Mouse (Mus musculus): Measurements from ENCODE around the gene Cep128. TPM values are rescaled to one million over a fixed set of nuclear protein-coding genes. Genes with fewer than 3 reads are reported as not detected.

The Cep128 gene
- polyA plus RNA-seq (2017; shearing (Covaris generic)) = 11.9 TPM

GRCm38 (mm10) chr12:91384281-91385017 is at the start of gene Cep128, which contains the start of gene Tshr:
Cep128 (minus strand) TSS chr12:91384409.
Tshr (plus strand) TSS chr12:91384563.

Other genes with a start within 250 kb of the Cep128 start
- not detected for gene Tshr, start 154 bp upstream of the Cep128 start, polyA plus RNA-seq (2017; shearing (Covaris generic))
- gene Gtf2a1, start 206.1 kb upstream of the Cep128 start, polyA plus RNA-seq (2017; shearing (Covaris generic)) = 50.7 TPM

All from CD4-positive, CD25-positive, alpha-beta regulatory T cell, adult 9 weeks (primary cell).